Mouse (Mus musculus) liver, embryonic 13.5 days (tissue): ENCODE measurements at regions not wholly inside any gene's neighbourhood (a gene's known extent, or its start where the extent isn't known, plus 50 kb on each side); places are given as distances from the start of the nearest gene placed in this dataset.
"Not testable (repeated sequence)": the region's sequence is repeated elsewhere in the genome, so short reads cannot be mapped to it uniquely, and the experiment has no call there.

Experiments used
- ATAC-seq: fragments of 200-750 bp; cut with Nextera tagmentation; 2 replicates; pipeline ENCODE4 v1.8.0; 2017; ENCODE audit warnings: low read depth, mild to moderate bottlenecking, moderate number of reproducible peaks, moderate library complexity
- DNase-seq: peaks from one replicate; pipeline ENCODE4 v3.0.0; 2022
- H3K27ac ChIP-seq: fragments of 300-500 bp; sonication (generic); 2 replicates; pipeline ENCODE4 v1.5.1; 2015; ENCODE audit warnings: moderate library complexity, mild to moderate bottlenecking, inconsistent platforms
- H3K27me3 ChIP-seq: fragments of 300-500 bp; sonication (generic); 2 replicates; pipeline ENCODE4 v1.6.1; 2015; ENCODE audit warnings: mild to moderate bottlenecking, inconsistent platforms
- H3K36me3 ChIP-seq: fragments of 300-500 bp; sonication (generic); 2 replicates; pipeline ENCODE4 v1.6.1; 2015; ENCODE audit warnings: mild to moderate bottlenecking, inconsistent platforms
- H3K4me1 ChIP-seq: fragments of 300-500 bp; sonication (generic); replicated peaks from 2 replicates; pipeline ENCODE4 v1.6.1; 2015; ENCODE audit warnings: inconsistent platforms
- H3K4me2 ChIP-seq: fragments of 300-500 bp; sonication (generic); 2 replicates; pipeline ENCODE4 v1.6.1; 2015; ENCODE audit warnings: inconsistent platforms, mild to moderate bottlenecking, moderate library complexity
- H3K4me3 ChIP-seq: fragments of 300-500 bp; sonication (generic); replicated peaks from 2 replicates; pipeline ENCODE4 v1.5.1; 2015; ENCODE audit warnings: mild to moderate bottlenecking, inconsistent platforms
- H3K9ac ChIP-seq: fragments of 300-500 bp; sonication (generic); 2 replicates; pipeline ENCODE4 v1.6.1; 2015; ENCODE audit warnings: mild to moderate bottlenecking, inconsistent platforms
- H3K9me3 ChIP-seq: fragments of 300-500 bp; sonication (generic); replicated peaks from 2 replicates; pipeline ENCODE4 v1.6.1; 2016; ENCODE audit warnings: inconsistent platforms
- WGBS: fragments of 180-500 bp; shearing (Covaris S2); methylation state at CpG from one replicate; pipeline ENCODE4 v1.1.7; 2015; ENCODE audit not compliant: insufficient replicate concordance; 5-methylcytosine and 5-hydroxymethylcytosine counted together

GRCm38 (mm10) chr10:9377440-9378101 is 297.4 kb downstream of the Samd5 start:
- DNase-seq: no peak
- WGBS: 52% methylated on average over 7 of the region's 7 CpGs
- no peak for ATAC-seq

GRCm38 (mm10) chr10:9362306-9362865 is 312.6 kb downstream of the Samd5 start:
- no peak overlapping the region for H3K4me2 ChIP-seq

More at GRCm38 (mm10) chr10:9377440-9378101, 297.4 kb downstream of the Samd5 start:
- Histone ChIP-seq H3K4me2 (no peak overlapping the region), H3K9ac (no peak overlapping the region), H3K4me3 (no peak overlapping the region), H3K9me3 (no peaks in the 10 kb centered on the region), H3K27me3 (no peaks in the 10 kb centered on the region), H3K36me3 (no peaks in the 10 kb centered on the region), H3K4me1 (no peaks in the 10 kb centered on the region), H3K27ac (no peak overlapping the region)

DNA sequence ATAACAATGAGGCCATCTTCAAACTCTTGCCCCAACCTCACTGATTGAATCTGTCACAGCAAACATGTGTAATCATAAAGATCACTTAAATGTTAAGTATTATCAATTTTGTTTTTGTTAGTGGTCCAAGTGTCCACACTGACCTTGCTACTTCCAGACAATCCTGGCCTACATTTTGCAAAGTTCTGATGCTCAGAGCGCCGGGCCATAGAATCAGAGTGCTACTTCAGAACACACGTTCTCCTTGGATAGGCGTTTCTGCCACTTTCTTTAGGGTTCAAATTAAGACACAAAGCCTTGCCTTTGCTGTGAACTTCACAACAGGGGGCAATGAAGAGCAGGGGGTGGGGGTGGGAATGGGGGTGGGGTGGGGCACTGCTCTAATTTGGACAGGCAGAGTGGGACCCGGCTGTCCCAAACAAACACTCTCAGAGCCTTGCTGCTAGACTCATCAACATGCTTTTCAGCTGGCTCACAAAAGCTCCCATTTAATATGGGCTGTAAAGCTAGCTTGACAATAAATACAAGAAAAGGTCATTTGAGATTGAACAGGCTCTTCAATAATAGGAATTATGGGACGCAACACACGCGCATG is 336.7 kb downstream of the Samd5 start:
- WGBS: 87% methylated on average over 8 of the region's 8 CpGs
- no peaks in the 10 kb centered on the region for H3K4me1 ChIP-seq
- H3K9ac ChIP-seq: no peak overlapping the region
- H3K27ac ChIP-seq: no peak overlapping the region
- no peaks in the 10 kb centered on the region for H3K27me3 ChIP-seq
- H3K9me3 ChIP-seq: no peaks in the 10 kb centered on the region
- H3K4me3 ChIP-seq: no peak overlapping the region
- H3K36me3 ChIP-seq: no peaks in the 10 kb centered on the region
- DNase-seq (no peak), ATAC-seq (no peak)
- H3K4me2 ChIP-seq: no peak overlapping the region

More at GRCm38 (mm10) chr10:9362306-9362865, 312.6 kb downstream of the Samd5 start:
- no peaks in the 10 kb centered on the region for H3K4me1 ChIP-seq
- H3K9me3 ChIP-seq: no peaks in the 10 kb centered on the region
- H3K9ac ChIP-seq: no peak overlapping the region
- no peak overlapping the region for H3K27ac ChIP-seq
- ATAC-seq (no peak), DNase-seq (no peak)
- H3K4me3 ChIP-seq: no peak overlapping the region
- WGBS: 40% methylated on average over 1 of the region's 1 CpGs
- no peaks in the 10 kb centered on the region for H3K27me3 ChIP-seq
- H3K36me3 ChIP-seq: no peaks in the 10 kb centered on the region

- Histone ChIP-seq H3K27me3 (no peaks in the 10 kb centered on the region), H3K36me3 (no peaks in the 10 kb centered on the region), H3K9ac (no peak overlapping the region), H3K4me1 (no peaks in the 10 kb centered on the region), H3K9me3 (no peaks in the 10 kb centered on the region), H3K27ac (no peak overlapping the region), H3K4me2 (no peak overlapping the region), H3K4me3 (no peak overlapping the region)
- WGBS: 69% methylated on average over 10 of the region's 10 CpGs
- no peak for DNase-seq
- no peak for ATAC-seq
These were observed 340.7 kb downstream of the Samd5 start for GRCm38 (mm10) chr10:9334245-9334845.

DNA sequence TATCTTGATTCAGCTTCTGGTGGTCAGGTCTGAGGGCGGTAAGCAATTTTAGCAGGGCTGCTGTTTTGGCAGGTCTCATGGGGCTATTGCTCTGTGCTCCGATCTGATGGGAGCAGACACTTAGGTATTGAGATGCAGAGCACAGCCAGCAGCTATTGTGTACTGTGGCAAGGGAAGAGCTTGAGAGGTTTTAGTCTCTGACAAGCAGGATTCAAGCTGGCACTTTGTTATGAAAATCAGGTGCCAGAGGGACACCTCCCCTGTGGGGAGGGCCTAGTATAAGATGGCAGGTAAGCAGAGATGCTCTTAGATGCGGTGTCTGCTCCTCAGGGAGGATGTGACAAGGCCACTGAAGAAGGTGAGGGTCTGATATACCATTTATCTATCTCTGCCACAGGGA is 343.3 kb downstream of the Samd5 start:
- no peaks in the 10 kb centered on the region for H3K27me3 ChIP-seq
- H3K4me1 ChIP-seq: no peaks in the 10 kb centered on the region
- no peak overlapping the region for H3K27ac ChIP-seq
- H3K4me2 ChIP-seq: no peak overlapping the region
- ATAC-seq: no peak
- no peaks in the 10 kb centered on the region for H3K36me3 ChIP-seq
- DNase-seq: no peak
- H3K9me3 ChIP-seq: no peaks in the 10 kb centered on the region
- no peak overlapping the region for H3K9ac ChIP-seq
- 45% methylated on average over 3 of the region's 3 CpGs for WGBS
- no peak overlapping the region for H3K4me3 ChIP-seq

DNA sequence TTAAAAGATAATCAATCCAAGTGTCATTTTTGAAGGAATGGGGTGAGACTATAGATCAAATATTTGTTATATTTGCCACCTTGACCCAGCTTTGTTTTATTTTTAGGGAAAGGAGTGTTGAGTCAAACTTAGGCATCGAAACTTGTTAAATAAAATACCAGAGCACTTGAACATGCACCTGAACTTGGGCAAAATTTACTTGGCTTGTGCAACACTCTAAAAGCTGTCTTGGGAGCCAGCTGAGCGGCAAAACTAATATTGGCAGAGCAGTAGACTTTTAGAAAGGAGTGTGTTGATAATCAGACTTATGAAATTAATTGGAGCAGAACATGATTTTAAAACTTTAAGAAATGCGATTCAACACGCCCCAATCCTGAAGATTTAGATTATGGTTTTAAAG is 346.7 kb downstream of the Samd5 start:
- ATAC-seq (no peak), DNase-seq (no peak)
- 59% methylated on average over 4 of the region's 4 CpGs for WGBS
- no peaks in the 10 kb centered on the region for H3K27me3 ChIP-seq
- no peak overlapping the region for H3K4me3 ChIP-seq
- no peak overlapping the region for H3K4me2 ChIP-seq
- no peak overlapping the region for H3K9ac ChIP-seq
- no peaks in the 10 kb centered on the region for H3K9me3 ChIP-seq
- no peak overlapping the region for H3K27ac ChIP-seq
- no peaks in the 10 kb centered on the region for H3K36me3 ChIP-seq
- no peaks in the 10 kb centered on the region for H3K4me1 ChIP-seq

DNA sequence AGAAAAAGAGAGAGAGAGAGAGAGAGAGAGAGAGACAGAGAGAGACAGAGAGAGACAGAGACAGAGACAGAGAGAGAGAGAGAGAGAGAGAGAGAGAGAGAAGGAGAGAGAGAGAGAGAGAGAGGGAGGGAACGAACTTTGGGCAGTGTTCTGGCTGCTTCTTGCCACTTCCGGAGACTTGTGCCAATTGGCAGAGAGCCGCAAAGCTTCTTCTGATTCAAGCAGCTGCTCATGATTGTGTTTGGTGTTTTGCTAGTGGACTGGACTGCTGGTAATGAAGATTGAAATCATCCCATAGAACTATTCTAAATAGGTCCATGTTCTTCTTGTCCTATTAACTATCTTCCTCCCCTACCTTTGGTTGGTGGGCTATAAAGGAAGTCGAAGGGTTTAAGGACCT is 347.1 kb downstream of the Samd5 start:
- H3K27me3 ChIP-seq, H3K36me3 ChIP-seq, H3K27ac ChIP-seq, H3K4me2 ChIP-seq, H3K9ac ChIP-seq, H3K4me3 ChIP-seq, DNase-seq, ATAC-seq, H3K4me1 ChIP-seq, H3K9me3 ChIP-seq: not testable (repeated sequence)
- 75% methylated on average over 4 of the region's 4 CpGs for WGBS

GRCm38 (mm10) chr10:9312326-9312725 is 362.7 kb downstream of the Samd5 start:
- no peak overlapping the region for H3K9ac ChIP-seq
- 60% methylated on average over 6 of the region's 6 CpGs for WGBS
- DNase-seq: no peak

DNA sequence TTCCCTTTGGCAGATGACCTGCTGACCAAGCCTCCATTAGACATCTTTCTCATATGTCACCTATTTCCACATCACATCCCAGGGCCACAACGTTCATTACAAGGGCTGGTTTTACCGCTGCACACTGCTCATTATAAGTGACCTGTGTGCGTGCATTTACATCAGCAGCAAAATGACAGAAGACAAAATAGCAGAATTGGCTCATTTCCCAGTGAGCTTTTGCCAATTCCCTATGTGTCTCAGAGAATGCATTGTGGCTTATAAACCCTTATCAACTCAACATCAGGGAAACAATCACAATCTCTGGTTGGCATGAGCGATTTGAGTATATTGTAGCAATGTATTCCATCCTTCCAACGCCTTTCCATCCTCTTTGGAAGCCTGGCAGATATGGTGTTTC is 364.7 kb downstream of the Samd5 start:
- Histone ChIP-seq H3K27ac (no peak overlapping the region), H3K9ac (no peak overlapping the region), H3K4me3 (no peak overlapping the region), H3K4me2 (no peak overlapping the region), H3K9me3 (no peaks in the 10 kb centered on the region), H3K27me3 (no peaks in the 10 kb centered on the region), H3K4me1 (no peaks in the 10 kb centered on the region), H3K36me3 (no peaks in the 10 kb centered on the region)
- DNase-seq (no peak), ATAC-seq (no peak)
- WGBS: 64% methylated on average over 5 of the region's 5 CpGs

More at GRCm38 (mm10) chr10:9312326-9312725, 362.7 kb downstream of the Samd5 start:
- Histone ChIP-seq H3K4me3 (no peak overlapping the region), H3K4me2 (no peak overlapping the region), H3K4me1 (no peaks in the 10 kb centered on the region), H3K9me3 (no peaks in the 10 kb centered on the region), H3K27ac (no peak overlapping the region), H3K27me3 (no peaks in the 10 kb centered on the region), H3K36me3 (no peaks in the 10 kb centered on the region)
- ATAC-seq: no peak

GRCm38 (mm10) chr10:9296055-9296454 is 379.0 kb downstream of the Samd5 start:
- H3K4me3 ChIP-seq: no peak overlapping the region
- H3K4me2 ChIP-seq: no peak overlapping the region
- no peak for DNase-seq
- no peaks in the 10 kb centered on the region for H3K4me1 ChIP-seq
- H3K27me3 ChIP-seq: no peaks in the 10 kb centered on the region
- no peak overlapping the region for H3K27ac ChIP-seq
- H3K9ac ChIP-seq: no peak overlapping the region
- no peaks in the 10 kb centered on the region for H3K36me3 ChIP-seq
- 15% methylated on average over 1 of the region's 1 CpGs for WGBS
- no peaks in the 10 kb centered on the region for H3K9me3 ChIP-seq
- ATAC-seq: no peak

GRCm38 (mm10) chr10:9295269-9295668 is 379.7 kb downstream of the Samd5 start:
- ATAC-seq (no peak), DNase-seq (no peak)
- H3K36me3 ChIP-seq: no peaks in the 10 kb centered on the region
- no peak overlapping the region for H3K9ac ChIP-seq
- H3K4me2 ChIP-seq: no peak overlapping the region
- 47% methylated on average over 1 of the region's 1 CpGs for WGBS
- no peak overlapping the region for H3K27ac ChIP-seq
- no peaks in the 10 kb centered on the region for H3K9me3 ChIP-seq
- H3K27me3 ChIP-seq: no peaks in the 10 kb centered on the region
- no peak overlapping the region for H3K4me3 ChIP-seq
- no peaks in the 10 kb centered on the region for H3K4me1 ChIP-seq
